Mouse (Mus musculus): ENCODE results near the gene Plaa. TPM values are rescaled to one million over a fixed set of nuclear protein-coding genes. Genes with fewer than 3 reads are reported as not detected.

The Plaa gene
- total RNA-seq, 2 experiments from 2014 or later = 59.9 to 86.7 TPM

GRCm38 (mm10) chr4:94556265-94557054 is 46.6 kb downstream of the Plaa start, which contains the start of the genes Gm10306 and Caap1:
TSS of gene Gm10306 (plus strand) at chr4:94556546.
TSS of gene Caap1 (minus strand) at chr4:94556796.
- peak; percentile 99 for ATAC-seq (ENCODE audit: poor library complexity, severe bottlenecking)

- ATAC-seq (ENCODE audit: poor library complexity, severe bottlenecking) = no peak
Observed at GRCm38 (mm10) chr4:94554955-94555494, 48.0 kb downstream of the Plaa start.

- ATAC-seq (ENCODE audit: poor library complexity, severe bottlenecking) = no peak
Observed at GRCm38 (mm10) chr4:94544321-94544720, 58.7 kb downstream of the Plaa start.

- ATAC-seq (ENCODE audit: poor library complexity, severe bottlenecking) = no peak
Observed at GRCm38 (mm10) chr4:94543041-94543440, 60.0 kb downstream of the Plaa start.

GRCm38 (mm10) chr4:94533205-94533604 is 69.8 kb downstream of the Plaa start:
- no peak for ATAC-seq (ENCODE audit: poor library complexity, severe bottlenecking)

- no peak for ATAC-seq (ENCODE audit: poor library complexity, severe bottlenecking)
Observed at GRCm38 (mm10) chr4:94529448-94529847, 73.6 kb downstream of the Plaa start.

GRCm38 (mm10) chr4:94523321-94523720 is 79.7 kb downstream of the Plaa start:
- no peak for ATAC-seq (ENCODE audit: poor library complexity, severe bottlenecking)

GRCm38 (mm10) chr4:94517631-94518030 is 85.4 kb downstream of the Plaa start:
- peak; percentile 76 for ATAC-seq (ENCODE audit: poor library complexity, severe bottlenecking)

Other genes starting within 250 kb of the Plaa start
- not detected in 2 replicates for gene Gm10306, start 46.7 kb downstream of the Plaa start, total RNA-seq (2015)
- gene Gm10306, start 46.7 kb downstream of the Plaa start, total RNA-seq (2017) = not detected in 2 replicates
- gene Caap1, start 46.4 kb downstream of the Plaa start, total RNA-seq (2015) = 18.9 and 19.1 TPM in 2 replicates
- gene Caap1, start 46.4 kb downstream of the Plaa start, total RNA-seq (2017) = 19.2 and 19.6 TPM in 2 replicates
- gene Ift74, start 11.2 kb upstream of the Plaa start, total RNA-seq (2015) = 3.4 and 4.5 TPM in 2 replicates
- 6.3 and 13.7 TPM in 2 replicates for gene Ift74, start 11.2 kb upstream of the Plaa start, total RNA-seq (2017)
- gene Lrrc19, start 46.9 kb upstream of the Plaa start, total RNA-seq (2015) = not detected in 2 replicates
- not detected in 2 replicates for gene Lrrc19, start 46.9 kb upstream of the Plaa start, total RNA-seq (2017)
- not detected in 2 replicates for gene Tek, start 136.0 kb upstream of the Plaa start, total RNA-seq (2015)
- not detected in 2 replicates for gene Tek, start 136.0 kb upstream of the Plaa start, total RNA-seq (2017)

Measured in megakaryocyte, adult 5-6 weeks (primary cell).